ENCODE assay signal across 11 mouse cellular contexts in the genomic region with DNA sequence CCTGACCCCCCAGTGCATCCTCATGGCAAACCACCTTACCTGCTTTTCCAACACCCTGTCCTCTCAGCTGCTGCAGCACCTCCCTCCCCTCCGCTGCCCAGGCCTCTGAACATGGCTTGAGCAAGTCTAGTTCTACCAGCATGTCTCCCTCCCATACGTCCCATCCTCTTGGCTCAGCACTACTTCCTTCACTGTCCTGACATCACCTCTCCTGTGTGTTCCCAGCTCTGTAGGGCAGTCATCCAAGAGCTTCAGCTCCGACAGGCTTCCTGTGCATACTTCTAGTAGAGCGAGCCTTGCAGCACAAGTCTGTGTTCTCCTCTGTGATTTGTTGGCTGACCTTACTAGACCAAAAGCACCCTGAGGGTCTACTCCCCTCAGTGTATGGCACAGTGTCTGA. TPM values are rescaled to one million over a fixed set of nuclear protein-coding genes. Genes with fewer than 3 reads are reported as not detected.
A peak's percentile ranks its signal among the peaks of the same experiment; 100 is the strongest.
DNase-seq lines count a peak whose midpoint lies in the region; ATAC-seq lines count a peak whose summit lies in the region.
"Had no signal": no experiment of that assay in that cellular context is flagged by ENCODE, and none has a peak within 500 bp of the region (broad histone marks: within the 10 kb centered on the region; RNA-seq: fewer than 3 reads in every experiment).

No protein-coding gene starts in this region.

- no peaks in the 10 kb centered on the region for H3K9me3 ChIP-seq in kidney, embryonic 15.5 days (replicated peaks)
- H3K9me3 ChIP-seq in hindbrain, embryonic 13.5 days, result no peaks in the 10 kb centered on the region
- no peaks in the 10 kb centered on the region for H3K9me3 ChIP-seq in forebrain, embryonic 15.5 days
- H3K9me3 ChIP-seq: liver, embryonic 13.5 days had no signal

- no peaks in the 10 kb centered on the region for H3K27me3 ChIP-seq in kidney, embryonic 15.5 days
- no peaks in the 10 kb centered on the region for H3K27me3 ChIP-seq in hindbrain, embryonic 13.5 days
- H3K27me3 ChIP-seq in forebrain, embryonic 15.5 days, result no peaks in the 10 kb centered on the region
- H3K27me3 ChIP-seq: liver, embryonic 13.5 days; Patski had no signal

- no peak overlapping the region for H3K4me2 ChIP-seq in kidney, embryonic 15.5 days
- H3K4me2 ChIP-seq in hindbrain, embryonic 13.5 days, result no peak overlapping the region
- no peak overlapping the region for H3K4me2 ChIP-seq in forebrain, embryonic 15.5 days (replicated peaks)
- H3K4me2 ChIP-seq: liver, embryonic 13.5 days had no signal

- H3K9ac ChIP-seq in kidney, embryonic 15.5 days, result no peak overlapping the region
- no peak overlapping the region for H3K9ac ChIP-seq in hindbrain, embryonic 13.5 days
- no peak overlapping the region for H3K9ac ChIP-seq in forebrain, embryonic 15.5 days (replicated peaks)
- H3K9ac ChIP-seq: liver, embryonic 13.5 days had no signal

- peak overlapping the region; percentile 87 for H3K27ac ChIP-seq in kidney, embryonic 15.5 days
- H3K27ac ChIP-seq in hindbrain, embryonic 13.5 days, result no peak overlapping the region
- no peak overlapping the region for H3K27ac ChIP-seq in forebrain, embryonic 15.5 days (replicated peaks)
- H3K27ac ChIP-seq: liver, embryonic 13.5 days had no signal

- peaks cover 20% of the 10 kb centered on the region; the same call in 1 of the 2 replicates for H3K4me1 ChIP-seq in kidney, embryonic 15.5 days
- H3K4me1 ChIP-seq in hindbrain, embryonic 13.5 days (replicated peaks), result no peaks in the 10 kb centered on the region
- no peaks in the 10 kb centered on the region for H3K4me1 ChIP-seq in forebrain, embryonic 15.5 days
- H3K4me1 ChIP-seq: liver, embryonic 13.5 days had no signal

- ATAC-seq in kidney, embryonic 15.5 days (replicated peaks; ENCODE audit: low FRiP score), result no peak
- no peak for ATAC-seq in hindbrain, embryonic 13.5 days (ENCODE audit: low FRiP score)
- no peak for ATAC-seq in forebrain, embryonic 15.5 days (replicated peaks)
- ATAC-seq: Patski had no signal

- peak; percentile 37 to 47 for DNase-seq in layer of hippocampus, adult 8-10 months (ENCODE audit: low spot score in 2 of 2)
- no peak for DNase-seq in layer of hippocampus, postnatal 25 days (ENCODE audit: extremely low spot score in 1 of 2, low spot score in 1 of 2)
- DNase-seq in fat pad, adult 2 months (ENCODE audit: extremely low read depth, low read depth, low spot score), result peak; percentile 84
- peak; percentile 51 for DNase-seq in right cerebral cortex, postnatal 14 days
- DNase-seq in embryo, embryonic 11 days, result no peak
- DNase-seq: liver, embryonic 13.5 days had no signal

- WGBS in kidney, embryonic 15.5 days, result 68% methylated on average over 4 of the region's 4 CpGs
- WGBS in hindbrain, embryonic 13.5 days, result 90% methylated on average over 4 of the region's 4 CpGs
- 85% methylated on average over 4 of the region's 4 CpGs for WGBS in forebrain, embryonic 15.5 days

- peaks cover 84% of the 10 kb centered on the region for H3K36me3 ChIP-seq in kidney, embryonic 15.5 days
- peaks cover 86% of the 10 kb centered on the region for H3K36me3 ChIP-seq in hindbrain, embryonic 13.5 days
- peaks cover 53% of the 10 kb centered on the region for H3K36me3 ChIP-seq in forebrain, embryonic 15.5 days
- H3K36me3 ChIP-seq: liver, embryonic 13.5 days had no signal

- H3K4me3 ChIP-seq in kidney, embryonic 15.5 days (replicated peaks), result no peak overlapping the region
- H3K4me3 ChIP-seq in hindbrain, embryonic 13.5 days, result no peak overlapping the region
- no peak overlapping the region for H3K4me3 ChIP-seq in forebrain, embryonic 15.5 days
- H3K4me3 ChIP-seq: erythroblast, embryonic 14.5 days; liver, embryonic 13.5 days had no signal

RNA-seq across cellular contexts. Expression of a gene that starts 27.6 kb away (rescaled TPM):
- total RNA-seq in layer of hippocampus, adult 8-10 months (2022), result 1 to 10 TPM; 3.9 to 5.8 (median 5.5) TPM
- total RNA-seq in layer of hippocampus, postnatal 25 days (2021), result 1 to 10 TPM; 3.6 to 3.8 TPM
- polyA plus RNA-seq in kidney, embryonic 15.5 days (2015; fragmentation: Nextera tagmentation; extraction: Ambion mirVana), result 7.0 and 8.8 TPM in 2 replicates
- polyA plus RNA-seq in hindbrain, embryonic 13.5 days (2015; fragmentation: Nextera tagmentation; extraction: Ambion mirVana), result 2.2 and 3.6 TPM in 2 replicates
- polyA plus RNA-seq in forebrain, embryonic 15.5 days (2015; fragmentation: Nextera tagmentation; extraction: Ambion mirVana), result 2.0 and 3.7 TPM in 2 replicates
- polyA plus RNA-seq: erythroblast, embryonic 14.5 days had no signal

Comparison
In these comparisons a context has a peak if more than half of its experiments do, and no peak if none do; other contexts are left out.
1. DNase-seq: peak in layer of hippocampus, adult 8-10 months (2 of 2), fat pad, adult 2 months (single experiment) and right cerebral cortex, postnatal 14 days (single experiment); none in layer of hippocampus, postnatal 25 days (0 of 2) and embryo, embryonic 11 days (single experiment).